Mouse (Mus musculus) ovary, postnatal 10 days (tissue): ENCODE measurements around the gene H2-T24.
"Not testable (repeated sequence)": the region's sequence is repeated elsewhere in the genome, so short reads cannot be mapped to it uniquely, and the experiment has no call there.

Experiments used
- DNase-seq: peaks from one replicate; pipeline ENCODE4 v3.0.0; 2022; ENCODE audit warnings: low spot score

Gene H2-T24

GRCm38 (mm10) chr17:36020191-36021073 lies at the start of gene H2-T24:
Gene H2-T24, minus strand, starts transcription at chr17:36020560.
- peak; percentile 21 for DNase-seq

- peak; percentile 60 for DNase-seq
Measured at GRCm38 (mm10) chr17:36060829-36061228, 40.5 kb upstream of the H2-T24 start.

GRCm38 (mm10) chr17:36058362-36058761 lies 38.0 kb upstream of the H2-T24 start, which contains the start of gene Gm11127:
Gene Gm11127, minus strand, starts transcription at chr17:36058371.
- DNase-seq, result not testable (repeated sequence)

DNA sequence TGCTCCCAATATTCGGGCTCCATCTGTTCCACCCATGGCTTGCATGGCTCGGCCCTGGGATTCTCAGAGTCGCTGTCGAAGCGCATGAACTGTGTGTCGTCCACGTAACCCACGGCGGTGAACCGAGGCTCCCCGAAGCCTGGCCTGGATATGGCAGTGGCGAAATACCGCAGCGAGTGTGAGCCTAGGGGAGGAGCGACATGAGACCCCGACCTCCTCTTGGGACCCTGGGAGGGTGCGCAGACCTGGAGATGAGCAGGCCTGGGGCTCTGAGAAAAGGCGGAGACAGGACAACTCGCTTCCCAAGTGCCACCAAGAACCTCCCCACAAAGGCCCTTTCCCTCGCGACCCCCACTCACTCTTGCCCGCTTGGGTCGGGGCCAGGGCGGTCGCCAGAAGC lies 37.6 kb upstream of the H2-T24 start:
- not testable (repeated sequence) for DNase-seq

GRCm38 (mm10) chr17:36043286-36043685 lies 22.9 kb upstream of the H2-T24 start:
- DNase-seq, result no peak

DNA sequence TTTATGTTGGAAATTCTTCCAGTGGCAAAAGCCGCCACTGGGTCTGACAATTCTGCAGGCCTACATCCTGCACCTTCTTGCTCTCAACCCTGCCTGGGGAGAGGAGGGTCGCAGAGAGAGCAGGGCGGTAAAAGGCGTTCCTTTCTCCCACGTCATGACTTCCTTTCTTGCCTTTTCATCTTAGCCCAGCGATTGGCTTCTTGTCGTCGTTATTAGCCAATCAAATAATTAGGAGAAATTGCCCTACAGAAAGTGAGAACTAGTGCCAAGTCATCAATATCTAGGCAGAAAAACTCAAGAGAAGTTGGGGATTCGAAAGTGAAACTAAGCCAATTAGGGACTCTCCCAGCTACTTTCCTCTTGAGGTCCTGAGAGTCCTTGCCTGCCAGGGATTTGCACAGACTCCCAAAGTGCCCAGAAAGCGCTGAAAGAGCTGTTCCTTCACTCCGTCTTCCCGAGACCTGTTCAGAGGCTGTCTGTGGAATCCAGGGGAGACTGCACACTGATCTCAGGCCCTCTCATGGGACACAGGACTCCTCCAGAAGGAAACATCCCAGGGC lies 22.3 kb upstream of the H2-T24 start, which contains the start of the genes H2-T22 and Gm6034:
TSS of gene H2-T22 (minus strand) at position 138 of the 560 bp plus-strand sequence.
TSS of gene Gm6034 (plus strand) at position 352 of the 560 bp plus-strand sequence.
- DNase-seq, result not testable (repeated sequence)

GRCm38 (mm10) chr17:36042055-36042454 lies 21.7 kb upstream of the H2-T24 start:
- not testable (repeated sequence) for DNase-seq

- not testable (repeated sequence) for DNase-seq
Measured at GRCm38 (mm10) chr17:36040604-36041003, 20.2 kb upstream of the H2-T24 start.

DNA sequence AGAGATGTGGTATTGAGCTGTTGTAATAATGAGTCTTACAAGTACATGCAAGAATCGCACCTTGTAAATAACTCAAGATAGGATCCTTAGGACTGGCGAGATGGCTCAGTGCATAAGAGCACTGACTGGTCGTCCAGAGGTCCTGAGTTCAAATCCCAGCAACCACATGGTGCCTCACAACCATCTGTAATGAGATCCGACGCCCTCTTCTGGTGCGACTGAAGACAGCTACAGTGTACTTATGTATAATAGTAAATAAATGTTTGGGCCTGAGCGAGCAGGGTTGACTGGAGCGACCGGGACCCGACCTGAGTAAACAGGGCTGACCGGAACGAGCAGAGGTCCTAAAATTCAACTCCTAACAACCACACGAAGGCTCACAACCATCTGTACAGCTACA lies 15.8 kb upstream of the H2-T24 start:
- DNase-seq, result not testable (repeated sequence)

- not testable (repeated sequence) for DNase-seq
Measured at GRCm38 (mm10) chr17:36035010-36035638, 14.8 kb upstream of the H2-T24 start.

DNA sequence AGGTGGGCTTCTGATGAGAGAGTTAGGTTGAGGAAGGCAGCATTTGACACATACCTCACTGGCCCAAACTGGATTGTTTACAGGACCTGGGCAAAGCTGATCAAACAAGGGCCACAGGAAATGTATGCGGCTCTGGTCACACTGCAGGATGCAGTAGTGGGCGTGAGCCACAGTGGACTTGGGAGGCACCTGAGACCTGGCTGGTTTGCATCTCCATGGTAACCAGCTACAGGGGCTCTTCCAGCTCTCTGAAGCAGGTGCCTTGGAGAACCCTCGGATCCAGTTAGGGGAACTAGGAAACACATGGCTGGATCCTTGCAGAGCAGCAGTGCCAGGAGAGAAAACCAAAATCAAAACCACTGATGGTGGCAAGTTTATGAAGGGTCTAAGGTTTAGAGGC lies 14.2 kb upstream of the H2-T24 start:
- DNase-seq, result not testable (repeated sequence)

GRCm38 (mm10) chr17:36032351-36032875 lies 12.1 kb upstream of the H2-T24 start, which contains the start of gene H2-T23:
Gene H2-T23, minus strand, starts transcription at chr17:36032855.
- DNase-seq, result peak; percentile 22

DNA sequence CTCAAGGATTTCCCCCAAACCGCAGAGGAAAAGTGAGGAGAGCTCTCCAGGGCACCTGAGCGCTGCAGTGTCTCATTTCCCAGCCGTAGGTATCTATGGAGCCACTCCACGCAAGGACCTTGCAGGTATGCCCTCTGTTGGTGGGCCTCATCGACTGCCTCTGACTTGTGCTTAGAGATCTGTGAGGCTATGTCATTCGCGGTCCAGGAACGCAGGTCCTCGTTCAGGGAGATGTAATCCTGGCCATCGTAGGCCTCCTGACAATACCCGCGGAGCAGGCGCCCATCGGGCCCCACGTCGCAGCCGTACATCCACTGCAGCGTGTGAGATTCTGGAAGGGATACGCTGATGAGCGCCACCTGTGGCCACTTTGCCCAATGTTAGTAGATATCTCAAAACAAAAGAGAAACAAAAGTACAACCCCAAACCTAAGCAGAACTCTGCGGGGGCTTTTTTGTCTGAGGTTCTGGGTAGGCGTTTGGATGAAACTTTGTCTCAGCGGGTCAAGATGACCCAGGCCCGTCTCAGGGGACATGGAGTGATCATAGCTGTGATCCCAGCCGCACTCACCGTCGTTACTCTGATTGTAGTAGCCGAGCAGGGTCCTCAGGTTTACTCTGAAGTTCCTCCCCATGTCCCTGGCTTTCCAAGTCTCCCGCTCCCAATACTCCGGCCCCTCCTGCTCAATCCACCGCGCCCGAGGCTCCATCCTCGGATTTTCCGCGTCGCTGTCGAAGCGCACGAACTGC lies 11.4 kb upstream of the H2-T24 start:
- peak; percentile 21 for DNase-seq

GRCm38 (mm10) chr17:36030703-36031582 lies 10.6 kb upstream of the H2-T24 start:
- DNase-seq, result not testable (repeated sequence)

GRCm38 (mm10) chr17:36030046-36030702 lies 9.8 kb upstream of the H2-T24 start:
- not testable (repeated sequence) for DNase-seq

- no peak for DNase-seq
Measured at GRCm38 (mm10) chr17:36028879-36029619, 8.7 kb upstream of the H2-T24 start.

DNA sequence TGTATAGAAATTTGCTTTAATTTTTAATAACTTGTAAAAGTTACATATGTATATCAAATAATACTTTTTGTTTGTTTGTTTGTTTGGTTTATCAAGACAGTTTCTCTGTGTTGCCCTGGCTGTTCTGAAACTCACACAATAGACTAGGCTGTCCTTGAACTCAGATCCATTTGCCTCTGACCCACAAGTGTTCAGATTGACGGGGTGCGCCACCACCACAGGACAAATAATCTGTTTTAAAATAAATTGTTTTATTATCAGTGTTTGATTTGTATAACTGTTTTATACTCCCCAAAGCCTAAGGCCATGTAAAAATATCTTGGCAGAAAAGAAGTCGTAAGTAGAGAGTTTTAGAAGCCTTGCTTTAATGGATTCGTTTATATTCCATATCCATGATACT lies 7.3 kb upstream of the H2-T24 start:
- no peak for DNase-seq

- DNase-seq, result no peak
Measured at GRCm38 (mm10) chr17:36025901-36026300, 5.5 kb upstream of the H2-T24 start.

DNA sequence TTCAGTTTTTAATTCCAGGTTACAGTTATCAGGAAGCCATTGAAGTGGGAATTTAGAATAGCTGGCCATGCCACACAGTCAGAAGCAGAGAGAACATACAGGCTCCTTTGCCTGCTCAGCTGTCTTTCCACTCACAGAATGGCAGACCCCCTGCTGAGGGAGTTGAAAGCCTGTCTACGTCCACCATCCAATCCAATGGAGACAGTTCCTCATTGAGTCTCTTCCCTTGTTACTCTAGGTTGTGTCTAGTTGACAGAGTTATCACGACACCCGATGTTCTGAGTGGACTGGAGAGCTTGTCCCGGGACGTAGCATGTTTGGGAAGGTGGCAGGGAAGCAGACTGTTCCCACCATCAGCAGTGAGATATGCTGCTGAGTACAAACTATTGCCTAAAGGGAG lies 4.8 kb upstream of the H2-T24 start:
- DNase-seq, result no peak
